Mouse (Mus musculus): ENCODE data around the gene Cttnbp2.
A peak's percentile ranks its signal among the peaks of the same experiment; 100 is the strongest.

Cttnbp2 gene

DNA sequence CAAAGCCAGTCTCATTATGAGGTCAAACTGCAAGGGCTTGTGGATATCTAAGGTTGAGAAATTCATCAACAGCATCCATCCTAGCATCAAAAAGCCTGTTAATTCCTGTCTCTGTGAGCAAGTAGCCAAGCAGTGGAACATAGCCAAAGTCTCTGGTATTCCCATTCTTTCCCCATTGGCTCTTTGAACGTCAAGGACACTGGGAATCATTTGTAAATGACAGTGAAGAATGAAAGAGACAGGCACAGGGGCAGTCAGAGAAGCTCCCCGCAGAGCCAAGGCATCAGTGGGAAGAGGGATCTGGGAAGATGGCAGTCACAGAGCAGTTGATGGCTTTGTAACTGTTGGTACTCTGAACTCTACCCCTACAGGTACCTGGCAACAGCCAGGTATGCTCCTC, 46.9 kb downstream of the Cttnbp2 start:
- DNase-seq (ENCODE audit: low read depth, low spot score): no peak

GRCm38 (mm10) chr6:18466227-18466626, 48.4 kb downstream of the Cttnbp2 start:
- DNase-seq (ENCODE audit: low read depth, low spot score): no peak

GRCm38 (mm10) chr6:18465626-18466025, 49.0 kb downstream of the Cttnbp2 start:
- DNase-seq (ENCODE audit: low read depth, low spot score): peak; percentile 11

DNA sequence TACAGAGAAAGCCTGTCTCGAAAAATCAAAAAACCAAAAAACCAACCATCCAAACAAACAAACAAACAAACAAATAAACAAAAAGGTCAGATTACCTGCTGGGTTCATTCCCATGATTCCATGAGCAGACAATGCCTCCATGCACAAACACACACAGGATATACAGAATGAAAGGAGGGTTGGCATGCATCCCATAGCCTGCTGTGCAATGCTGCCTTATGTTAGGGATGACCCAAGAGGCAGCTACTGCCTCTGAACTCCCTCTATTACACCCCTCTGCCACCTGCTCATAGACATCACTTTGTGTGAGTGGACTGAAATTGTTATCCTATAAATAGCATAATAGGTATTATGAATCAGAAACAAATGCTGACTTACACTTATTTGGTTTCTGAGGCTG, 55.0 kb downstream of the Cttnbp2 start:
- no peak for DNase-seq (ENCODE audit: low read depth, low spot score)

- no peak for DNase-seq (ENCODE audit: low read depth, low spot score)
Measured at GRCm38 (mm10) chr6:18450551-18451193, 64.0 kb downstream of the Cttnbp2 start.

DNA sequence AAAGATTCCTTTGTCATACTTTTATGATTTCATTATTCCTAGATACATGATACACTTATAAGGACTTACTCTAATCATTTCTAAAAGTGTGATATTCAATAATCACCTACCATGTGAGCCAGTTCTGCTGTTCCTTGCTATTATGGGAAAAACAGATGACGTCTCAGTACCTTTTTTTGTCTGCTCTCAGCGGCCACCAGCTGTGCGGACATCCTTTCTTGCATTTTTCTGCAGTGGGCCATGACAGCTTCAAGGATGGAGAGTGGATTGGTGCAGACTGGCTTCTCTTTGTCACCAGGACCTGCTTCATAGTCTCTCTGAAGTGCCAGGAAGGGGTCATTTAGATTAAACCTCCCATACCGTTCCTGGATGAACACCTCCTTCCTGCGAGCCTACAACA, 66.6 kb downstream of the Cttnbp2 start:
- DNase-seq (ENCODE audit: low read depth, low spot score): no peak

DNA sequence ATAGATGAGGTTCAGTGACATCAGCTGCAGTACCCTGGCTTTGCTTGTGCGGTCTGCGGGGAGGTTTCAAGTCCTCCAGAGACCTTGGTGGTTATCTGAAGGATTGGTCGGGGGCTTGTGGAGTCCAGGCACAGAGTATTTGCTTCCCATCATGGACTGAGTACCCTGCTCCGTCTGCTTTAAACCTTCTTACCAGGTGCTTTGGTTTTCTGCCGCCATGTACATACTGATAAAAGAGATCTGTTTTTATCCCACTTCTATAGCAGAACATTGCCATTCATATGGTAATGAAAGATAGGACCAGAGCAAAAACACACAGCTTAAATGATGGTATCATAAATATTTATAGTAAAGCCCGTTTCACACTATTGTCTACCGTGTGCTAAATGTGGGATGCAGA, 67.7 kb downstream of the Cttnbp2 start:
- no peak for DNase-seq (ENCODE audit: low read depth, low spot score)

GRCm38 (mm10) chr6:18446359-18446758, 68.3 kb downstream of the Cttnbp2 start:
- no peak for DNase-seq (ENCODE audit: low read depth, low spot score)

DNA sequence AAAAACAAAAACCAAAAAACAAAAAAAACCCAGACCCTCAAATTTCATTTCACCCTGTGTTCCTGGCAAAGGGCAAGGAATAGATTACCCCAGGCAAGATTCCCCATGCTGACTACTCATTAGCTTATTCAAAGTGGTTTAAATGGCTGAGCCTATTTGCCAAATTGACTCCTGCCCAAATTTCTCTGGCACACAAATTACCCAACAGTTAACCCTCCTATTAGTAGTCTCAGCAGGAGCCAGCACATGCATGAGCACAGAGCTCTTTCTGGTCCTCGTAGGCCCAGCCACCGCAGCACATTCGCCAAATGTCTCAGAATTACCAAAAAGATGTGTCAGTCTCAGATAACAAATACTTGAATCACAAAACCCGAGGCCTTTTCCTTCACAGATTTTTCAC, 68.9 kb downstream of the Cttnbp2 start:
- DNase-seq (ENCODE audit: low read depth, low spot score): no peak

DNA sequence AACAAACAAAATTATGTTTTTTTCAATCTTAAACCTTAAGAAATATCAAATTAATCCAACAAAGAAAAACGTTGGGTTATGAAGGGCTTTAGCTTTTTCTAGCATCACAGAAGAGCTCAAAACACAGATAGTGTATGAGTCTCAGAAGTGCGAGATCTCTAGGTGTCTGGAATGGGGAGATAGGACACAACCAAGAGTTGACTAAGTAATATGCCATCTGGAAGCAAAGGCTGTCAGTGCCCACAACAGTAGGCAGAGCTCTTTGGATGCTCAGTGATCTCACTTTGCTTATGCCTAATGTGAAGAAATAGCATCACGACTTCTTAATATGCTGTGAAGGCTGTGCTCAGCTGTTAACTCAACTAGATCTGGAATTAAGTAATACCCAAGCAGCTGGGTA, 72.3 kb downstream of the Cttnbp2 start:
- DNase-seq (ENCODE audit: low read depth, low spot score): no peak

DNA sequence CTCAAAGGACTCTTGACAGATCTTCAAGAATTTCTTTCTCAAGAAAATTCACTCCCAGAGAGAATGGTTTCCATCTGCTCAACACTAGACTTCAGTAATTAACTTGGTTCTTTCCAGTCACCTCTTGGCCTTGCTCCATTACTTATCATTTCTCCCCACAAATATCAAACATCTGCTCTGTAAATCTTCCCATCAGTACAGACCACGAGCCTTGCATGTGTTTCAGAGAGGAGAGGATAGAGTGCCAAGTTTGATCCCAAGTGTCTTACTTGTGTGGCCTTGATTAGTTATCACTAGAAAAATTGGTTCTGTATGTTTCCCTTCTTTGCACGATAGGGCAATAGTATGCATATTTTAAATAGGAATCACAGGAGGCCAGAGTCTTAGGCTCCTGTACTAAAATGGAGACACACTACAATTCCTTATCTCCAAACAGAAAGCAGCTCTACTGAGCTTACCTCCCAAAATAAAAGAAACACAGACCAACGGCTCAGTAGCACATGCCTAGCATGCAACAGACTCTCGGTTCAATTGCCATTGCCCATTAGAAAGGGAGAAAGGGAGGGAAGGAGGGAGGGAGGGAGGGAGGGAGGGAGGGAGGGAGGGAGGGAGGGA, 73.6 kb downstream of the Cttnbp2 start:
- DNase-seq (ENCODE audit: low read depth, low spot score): no peak

DNA sequence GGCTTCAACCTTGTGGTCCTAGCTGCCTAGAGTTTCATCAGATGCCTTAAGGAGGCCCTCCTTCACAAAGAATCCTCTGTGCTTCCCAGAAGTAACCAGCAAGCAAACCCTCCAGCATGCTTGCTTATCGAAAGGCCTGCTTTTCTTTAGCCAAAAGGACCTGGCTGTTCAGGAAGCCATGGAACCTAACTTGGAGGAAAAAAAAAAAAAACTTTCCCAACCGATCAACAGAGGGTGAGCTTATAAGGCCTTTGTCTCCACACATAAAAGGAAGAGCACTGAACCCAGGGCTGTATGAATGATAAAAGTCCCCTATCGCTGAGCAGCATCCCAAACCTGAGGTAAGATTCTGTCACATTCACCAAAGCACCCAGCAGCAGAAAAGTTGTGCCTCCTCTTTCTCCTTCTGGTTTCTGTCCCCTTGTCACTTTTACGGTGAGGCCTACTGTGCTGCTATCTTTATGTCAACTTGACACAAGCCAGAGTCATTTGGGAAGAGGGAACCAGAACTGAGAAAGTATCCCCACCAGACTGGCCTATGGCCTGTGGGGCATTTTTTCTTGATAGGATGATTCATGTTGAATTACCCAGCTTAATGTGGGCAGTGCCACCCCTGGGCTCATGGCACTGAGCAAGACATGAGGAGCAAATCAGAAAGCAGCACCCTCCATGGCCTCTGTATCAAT, 78.4 kb downstream of the Cttnbp2 start:
- no peak for DNase-seq (ENCODE audit: low read depth, low spot score)

DNA sequence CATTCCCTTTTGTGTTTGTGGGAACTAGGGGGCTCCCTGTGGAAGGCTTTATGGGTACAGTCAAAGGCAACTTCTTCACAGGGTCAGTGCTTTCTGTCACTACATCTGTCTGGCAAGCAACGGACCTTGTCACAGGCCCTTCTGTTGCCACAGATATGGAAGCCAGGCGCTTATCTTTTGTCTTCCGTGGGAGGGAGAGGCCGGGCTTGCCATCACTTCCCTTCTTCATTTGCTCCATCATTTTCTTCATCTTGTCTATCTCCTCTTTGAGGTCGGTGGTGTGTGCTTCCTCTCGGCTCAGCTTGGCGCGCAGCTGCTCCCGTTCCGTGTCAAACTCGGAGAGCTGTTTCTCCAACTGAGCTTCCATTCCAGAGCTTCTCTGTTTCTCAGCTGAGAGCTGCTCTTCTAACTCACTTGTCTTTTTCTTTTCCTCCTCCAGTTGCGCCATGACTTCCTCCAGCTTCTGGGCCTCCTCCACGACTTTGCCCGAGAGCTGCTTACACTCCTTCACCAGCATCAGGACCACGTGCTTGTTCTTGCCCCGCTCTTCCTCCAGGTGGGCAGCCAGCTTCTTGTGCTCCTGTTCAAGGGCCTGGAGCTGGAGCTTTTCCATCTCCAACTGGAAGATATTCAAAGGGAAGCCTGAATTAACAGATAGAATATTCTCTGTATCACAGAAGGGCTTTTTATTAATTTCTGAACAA, 79.7 kb downstream of the Cttnbp2 start:
- DNase-seq (ENCODE audit: low read depth, low spot score): no peak

- DNase-seq (ENCODE audit: low read depth, low spot score): no peak
Measured at GRCm38 (mm10) chr6:18434355-18434754, 80.3 kb downstream of the Cttnbp2 start.

DNA sequence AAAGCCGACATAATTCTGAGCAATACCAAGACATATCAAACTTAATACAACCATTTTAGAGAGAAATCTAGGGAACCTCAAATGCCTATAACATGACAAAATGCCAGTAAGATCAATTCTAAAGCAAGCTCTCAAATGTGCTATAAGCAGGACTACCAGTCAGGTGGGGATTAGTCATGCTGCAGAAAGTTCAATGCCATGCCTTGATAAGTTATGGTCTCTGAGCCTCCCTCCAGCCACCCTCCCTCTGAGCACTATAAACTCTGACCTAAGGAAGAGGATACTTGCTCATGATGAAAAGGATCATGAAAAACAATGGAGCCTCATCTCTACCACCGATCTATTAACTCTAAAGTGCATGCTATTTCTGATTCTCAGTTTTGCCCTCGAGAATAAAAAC, 82.3 kb downstream of the Cttnbp2 start:
- DNase-seq (ENCODE audit: low read depth, low spot score): no peak

DNA sequence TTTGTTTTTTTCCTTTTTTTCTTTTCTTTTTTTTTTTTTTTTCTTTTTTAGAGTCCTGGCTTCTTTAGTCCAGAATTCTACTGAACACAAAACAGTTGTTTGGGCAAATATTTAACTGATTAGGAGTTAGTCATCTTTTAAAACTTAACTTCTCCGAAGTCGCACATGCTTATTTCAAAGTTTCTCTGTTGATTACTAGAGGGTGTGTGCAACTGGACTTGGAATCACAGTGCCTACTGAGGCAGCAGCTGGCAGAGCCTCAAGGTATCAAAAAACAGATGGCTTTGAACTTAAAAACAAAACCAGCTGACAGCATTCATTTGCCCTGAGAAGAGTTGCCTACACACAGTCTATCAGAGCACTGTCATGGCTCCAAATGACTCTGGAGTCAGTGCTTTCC, 82.8 kb downstream of the Cttnbp2 start:
- no peak for DNase-seq (ENCODE audit: low read depth, low spot score)

- DNase-seq (ENCODE audit: low read depth, low spot score): no peak
Measured at GRCm38 (mm10) chr6:18430062-18430461, 84.6 kb downstream of the Cttnbp2 start.

- DNase-seq (ENCODE audit: low read depth, low spot score): no peak
Measured at GRCm38 (mm10) chr6:18424822-18425221, 89.8 kb downstream of the Cttnbp2 start.

- DNase-seq (ENCODE audit: low read depth, low spot score): no peak
Measured at GRCm38 (mm10) chr6:18424367-18424766, 90.3 kb downstream of the Cttnbp2 start.

DNA sequence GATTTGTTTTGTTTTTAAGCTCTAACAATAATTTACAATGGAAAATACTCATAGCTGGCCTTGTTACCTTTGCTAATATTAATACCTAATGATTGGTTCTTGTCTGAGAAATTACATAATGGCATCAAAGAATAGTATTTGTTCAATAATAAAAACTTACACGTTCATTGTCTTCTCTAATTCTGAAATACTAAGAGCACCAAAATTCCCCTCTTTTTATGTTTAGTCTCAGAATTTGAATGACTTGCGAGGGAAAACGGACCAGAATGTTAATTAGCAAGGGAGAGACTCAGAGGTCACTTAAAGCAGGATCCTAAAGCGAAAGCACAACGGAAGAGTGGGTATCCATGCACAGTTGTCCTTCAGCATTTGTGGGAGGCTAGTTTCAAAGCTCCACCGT, 91.5 kb downstream of the Cttnbp2 start:
- no peak for DNase-seq (ENCODE audit: low read depth, low spot score)

DNA sequence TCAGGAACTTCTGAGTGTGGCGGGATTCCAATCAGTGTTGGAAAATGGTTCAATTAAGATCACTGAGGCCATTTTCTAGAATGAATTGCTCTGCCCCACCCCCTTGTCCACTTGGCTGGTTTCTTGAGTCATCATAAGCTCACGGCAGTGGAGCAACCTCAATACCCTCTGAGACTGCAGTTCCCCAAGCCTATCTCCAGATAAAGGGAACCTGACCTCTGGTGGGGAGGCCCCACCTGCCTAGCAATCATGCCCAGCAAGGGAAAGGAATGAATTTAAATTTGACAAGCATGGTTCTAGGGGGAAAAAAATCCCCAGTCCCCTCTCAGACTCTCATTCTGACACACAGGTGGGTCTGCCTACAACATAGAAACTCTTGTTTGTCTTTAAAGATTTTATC, 93.1 kb downstream of the Cttnbp2 start:
- no peak for DNase-seq (ENCODE audit: low read depth, low spot score)

DNA sequence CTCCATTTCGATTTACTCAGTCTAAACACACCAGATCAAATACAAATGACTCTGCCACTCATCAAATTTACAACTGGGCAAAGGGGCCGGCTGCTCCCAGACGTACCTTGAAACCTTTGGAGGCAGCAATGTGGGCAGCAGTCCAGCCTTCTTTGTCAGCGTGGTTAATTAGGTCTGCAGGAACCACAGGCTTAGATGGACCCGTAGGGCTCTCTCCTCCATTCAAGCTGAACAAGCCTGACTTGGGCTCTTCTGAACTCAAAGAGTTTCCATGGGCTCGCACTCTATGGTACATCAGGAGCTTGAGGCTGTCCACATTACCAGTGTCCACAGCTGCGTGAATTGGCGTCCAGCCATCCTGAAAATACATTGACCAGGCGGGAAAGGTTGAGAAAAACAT, 94.0 kb downstream of the Cttnbp2 start:
- no peak for DNase-seq (ENCODE audit: low read depth, low spot score)

Measured in ZHBTc4 (cell line).